Mouse (Mus musculus) midbrain, embryonic 16.5 days (tissue): ENCODE measurements around the gene Dpf2. TPM values are rescaled to one million over a fixed set of nuclear protein-coding genes. Genes with fewer than 3 reads are reported as not detected.
"Not testable (repeated sequence)": the region's sequence is repeated elsewhere in the genome, so short reads cannot be mapped to it uniquely, and the experiment has no call there.

ENCODE experiments used
- ATAC-seq: fragments of 200-750 bp; cut with Nextera tagmentation; 2 replicates; pipeline ENCODE4 v1.8.0; 2017; ENCODE audit warnings: moderate TSS enrichment
- H3K27ac ChIP-seq: fragments of 300-500 bp; sonication (generic); 2 replicates; pipeline ENCODE4 v1.5.1; 2014; ENCODE audit warnings: mild to moderate bottlenecking, low read length, mixed read lengths
- H3K27me3 ChIP-seq: fragments of 300-500 bp; sonication (generic); 2 replicates; pipeline ENCODE4 v1.6.1; 2014; ENCODE audit warnings: low read depth, low read length, mixed read lengths; ENCODE audit not compliant: control insufficient read depth, insufficient read depth
- H3K36me3 ChIP-seq: fragments of 300-500 bp; sonication (generic); 2 replicates; pipeline ENCODE4 v1.6.1; 2014; ENCODE audit warnings: mild to moderate bottlenecking, low read length, moderate library complexity, mixed read lengths; ENCODE audit not compliant: control insufficient read depth, insufficient read depth
- H3K4me1 ChIP-seq: fragments of 300-500 bp; sonication (generic); 2 replicates; pipeline ENCODE4 v1.6.1; 2014; ENCODE audit warnings: mild to moderate bottlenecking, low read length, mixed read lengths; ENCODE audit not compliant: control insufficient read depth, insufficient read depth
- H3K4me2 ChIP-seq: fragments of 300-500 bp; sonication (generic); 2 replicates; pipeline ENCODE4 v1.6.1; 2014; ENCODE audit warnings: mild to moderate bottlenecking, low read length, mixed read lengths
- H3K4me3 ChIP-seq: fragments of 300-500 bp; sonication (generic); 2 replicates; pipeline ENCODE4 v1.5.1; 2014; ENCODE audit warnings: low read depth, mild to moderate bottlenecking, low read length, moderate library complexity, mixed read lengths
- H3K9ac ChIP-seq: fragments of 300-500 bp; sonication (generic); 2 replicates; pipeline ENCODE4 v1.6.1; 2014; ENCODE audit warnings: low read depth, low read length, mixed read lengths
- H3K9me3 ChIP-seq: fragments of 300-500 bp; sonication (generic); replicated peaks from 2 replicates; pipeline ENCODE4 v1.6.1; 2014; ENCODE audit warnings: mild to moderate bottlenecking, low read length, mixed read lengths; ENCODE audit not compliant: control insufficient read depth, poor library complexity, severe bottlenecking
- WGBS: fragments of 180-500 bp; shearing (Covaris S2); extraction: QIAGEN DNeasy Blood & Tissue Kit; methylation state at CpG from one replicate; pipeline ENCODE4 v1.1.7; 2014; 5-methylcytosine and 5-hydroxymethylcytosine counted together
- polyA plus RNA-seq: library from polyadenylated mRNA; unstranded; fragments of >200 nt; fragmentation: Nextera tagmentation; extraction: Ambion mirVana; gene quantifications from 2 replicates; pipeline ENCODE4 v1.2.1, GENCODE M21; 2015

Dpf2 gene
- polyA plus RNA-seq, 1 experiment from 2014 or later, result 105 TPM

GRCm38 (mm10) chr19:5892262-5892661 is 20.5 kb downstream of the Dpf2 start:
- Histone ChIP-seq H3K4me2 (no peak overlapping the region), H3K9ac (no peak overlapping the region), H3K36me3 (peaks cover 13% of the 10 kb centered on the region; the same call in 1 of the 2 replicates), H3K9me3 (no peaks in the 10 kb centered on the region), H3K27me3 (no peaks in the 10 kb centered on the region), H3K4me3 (no peak overlapping the region), H3K4me1 (peaks cover 25% of the 10 kb centered on the region), H3K27ac (no peak overlapping the region)
- 96% methylated on average over 7 of the region's 7 CpGs for WGBS
- no peak for ATAC-seq

- Histone ChIP-seq H3K27me3 (no peaks in the 10 kb centered on the region), H3K9ac (no peak overlapping the region), H3K9me3 (no peaks in the 10 kb centered on the region), H3K4me3 (no peak overlapping the region), H3K4me1 (peaks cover 25% of the 10 kb centered on the region), H3K4me2 (no peak overlapping the region), H3K36me3 (peaks cover 9% of the 10 kb centered on the region; the same call in 1 of the 2 replicates), H3K27ac (no peak overlapping the region)
- ATAC-seq, result no peak
- 92% methylated on average over 12 of the region's 12 CpGs for WGBS
Measured at GRCm38 (mm10) chr19:5891521-5892258, 21.1 kb downstream of the Dpf2 start.

DNA sequence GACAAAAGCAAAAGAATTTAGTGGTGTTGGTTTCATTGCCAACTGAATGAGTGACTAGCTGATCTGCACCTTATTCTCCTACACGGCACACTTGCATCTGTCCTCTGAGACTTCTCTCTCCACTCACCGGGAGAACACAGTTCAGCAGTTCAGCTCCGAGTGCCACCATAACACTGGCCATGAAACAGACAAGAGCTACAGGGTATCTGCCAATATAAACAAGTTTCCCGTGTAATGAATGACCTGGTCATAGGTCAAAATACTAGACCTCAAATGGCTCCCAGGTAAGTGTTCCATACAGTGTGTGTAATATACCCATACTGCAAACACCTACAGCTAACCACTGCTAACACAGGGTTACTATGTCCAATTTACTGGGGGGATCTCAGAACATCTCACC is 23.6 kb downstream of the Dpf2 start:
- no peak overlapping the region for H3K9ac ChIP-seq
- H3K9me3 ChIP-seq, result no peaks in the 10 kb centered on the region
- no peak for ATAC-seq
- H3K36me3 ChIP-seq, result peaks cover 7% of the 10 kb centered on the region; the same call in 1 of the 2 replicates
- H3K27ac ChIP-seq, result no peak overlapping the region
- H3K4me2 ChIP-seq, result no peak overlapping the region
- 73% methylated on average over 4 of the region's 4 CpGs for WGBS
- H3K4me1 ChIP-seq, result peaks cover 20% of the 10 kb centered on the region
- H3K4me3 ChIP-seq, result no peak overlapping the region
- H3K27me3 ChIP-seq, result no peaks in the 10 kb centered on the region

DNA sequence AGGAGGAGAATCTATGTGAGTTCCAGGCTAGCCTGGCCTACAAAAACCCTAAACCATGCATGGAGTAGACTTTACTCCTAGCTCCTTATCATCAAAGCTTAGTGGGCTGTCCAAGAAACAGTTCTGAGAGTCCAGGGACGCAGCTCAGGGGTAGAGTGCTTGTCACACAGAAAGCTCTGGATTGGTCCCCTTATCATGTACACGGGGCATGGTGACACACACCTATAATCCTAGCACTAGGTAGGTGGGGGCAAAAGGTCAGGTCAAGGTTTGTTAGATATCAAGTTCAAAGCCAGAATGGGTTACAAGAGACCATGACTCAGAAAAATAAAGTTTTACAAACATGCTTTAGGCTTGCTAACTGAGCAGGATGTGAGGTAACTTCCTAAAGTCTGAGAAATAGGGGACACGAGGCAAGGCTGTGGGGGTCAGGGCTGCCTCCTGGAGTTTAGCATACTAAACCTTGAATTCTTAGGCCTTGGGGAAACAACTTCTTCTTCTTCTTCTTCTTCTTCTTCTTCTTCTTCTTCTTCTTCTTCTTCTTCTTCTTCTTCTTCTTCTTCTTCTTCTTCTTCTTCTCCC is 25.5 kb downstream of the Dpf2 start:
- no peak for ATAC-seq
- no peak overlapping the region for H3K4me3 ChIP-seq
- H3K27ac ChIP-seq, result no peak overlapping the region
- H3K9me3 ChIP-seq, result no peaks in the 10 kb centered on the region
- H3K36me3 ChIP-seq, result peaks cover 7% of the 10 kb centered on the region; the same call in 1 of the 2 replicates
- H3K27me3 ChIP-seq, result no peaks in the 10 kb centered on the region
- no peak overlapping the region for H3K4me2 ChIP-seq
- 87% methylated on average over 3 of the region's 3 CpGs for WGBS
- peaks cover 10% of the 10 kb centered on the region for H3K4me1 ChIP-seq
- no peak overlapping the region for H3K9ac ChIP-seq

DNA sequence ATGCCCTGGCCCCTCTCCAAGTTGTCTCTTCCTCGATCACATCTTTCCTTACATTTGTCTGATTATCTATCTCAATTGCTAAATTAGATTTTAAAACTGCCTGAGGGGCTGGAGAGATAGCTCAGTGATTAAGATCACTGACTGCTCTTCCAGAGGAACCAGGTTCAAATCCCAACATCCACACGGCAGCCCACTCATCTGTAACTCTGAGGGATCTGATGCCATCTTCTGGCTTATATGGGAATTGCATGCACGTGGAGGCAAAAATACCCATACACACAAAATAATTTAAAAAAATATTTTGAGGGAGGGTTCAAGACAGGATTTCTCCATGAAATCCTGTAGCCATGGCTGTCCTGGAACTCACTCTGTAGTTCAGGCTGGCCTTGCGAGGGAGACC is 27.0 kb downstream of the Dpf2 start:
- no peaks in the 10 kb centered on the region for H3K9me3 ChIP-seq
- H3K36me3 ChIP-seq, result no peaks in the 10 kb centered on the region
- H3K27me3 ChIP-seq, result no peaks in the 10 kb centered on the region
- no peak overlapping the region for H3K4me3 ChIP-seq
- peaks cover 2% of the 10 kb centered on the region; the same call in 1 of the 2 replicates for H3K4me1 ChIP-seq
- 57% methylated on average over 4 of the region's 4 CpGs for WGBS
- no peak for ATAC-seq
- no peak overlapping the region for H3K4me2 ChIP-seq
- H3K9ac ChIP-seq, result no peak overlapping the region
- H3K27ac ChIP-seq, result no peak overlapping the region

GRCm38 (mm10) chr19:5883935-5884334 is 28.9 kb downstream of the Dpf2 start:
- 79% methylated on average over 1 of the region's 1 CpGs for WGBS

DNA sequence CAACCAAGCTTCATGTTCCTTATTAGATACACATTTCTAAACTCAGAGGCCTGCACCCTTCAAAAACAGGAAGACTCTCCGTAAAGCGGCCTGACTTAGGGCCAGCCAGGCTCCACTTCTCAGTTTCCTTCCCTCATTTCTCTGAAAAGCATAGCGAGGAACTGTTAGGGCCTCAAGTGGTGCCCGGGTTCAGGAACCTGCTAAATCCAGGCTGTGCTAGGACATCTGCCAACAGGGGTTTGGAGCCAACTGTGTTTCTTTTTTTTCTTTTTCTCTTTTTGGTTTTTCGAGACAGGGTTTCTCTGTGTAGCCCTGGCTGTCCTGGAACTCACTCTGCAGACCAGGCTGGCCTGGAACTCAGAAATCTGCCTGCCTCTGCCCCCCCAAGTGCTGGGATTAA is 30.7 kb downstream of the Dpf2 start:
- H3K27ac ChIP-seq, ATAC-seq, H3K27me3 ChIP-seq, H3K4me1 ChIP-seq, H3K9ac ChIP-seq, H3K36me3 ChIP-seq, H3K4me3 ChIP-seq, H3K4me2 ChIP-seq, H3K9me3 ChIP-seq: not testable (repeated sequence)
- WGBS, result 83% methylated on average over 5 of the region's 5 CpGs

More at GRCm38 (mm10) chr19:5883935-5884334, 28.9 kb downstream of the Dpf2 start:
- Histone ChIP-seq H3K9ac (no peak overlapping the region), H3K36me3 (no peaks in the 10 kb centered on the region), H3K4me1 (no peaks in the 10 kb centered on the region), H3K9me3 (no peaks in the 10 kb centered on the region), H3K4me2 (no peak overlapping the region), H3K27me3 (no peaks in the 10 kb centered on the region), H3K27ac (no peak overlapping the region), H3K4me3 (no peak overlapping the region)
- ATAC-seq, result no peak

- Histone ChIP-seq H3K36me3 (no peaks in the 10 kb centered on the region), H3K27ac (no peak overlapping the region), H3K4me3 (no peak overlapping the region), H3K9me3 (no peaks in the 10 kb centered on the region), H3K27me3 (no peaks in the 10 kb centered on the region), H3K4me2 (no peak overlapping the region), H3K4me1 (no peaks in the 10 kb centered on the region), H3K9ac (no peak overlapping the region)
- ATAC-seq, result no peak
- 96% methylated on average over 6 of the region's 6 CpGs for WGBS
Measured at GRCm38 (mm10) chr19:5881155-5881554, 31.7 kb downstream of the Dpf2 start.

- Histone ChIP-seq H3K27ac (no peak overlapping the region), H3K4me3 (no peak overlapping the region), H3K4me2 (no peak overlapping the region), H3K9me3 (no peaks in the 10 kb centered on the region), H3K4me1 (peaks cover 3% of the 10 kb centered on the region; the same call in 1 of the 2 replicates), H3K27me3 (no peaks in the 10 kb centered on the region), H3K36me3 (no peaks in the 10 kb centered on the region), H3K9ac (no peak overlapping the region)
- no peak for ATAC-seq
- WGBS, result 95% methylated on average over 7 of the region's 7 CpGs
Measured at GRCm38 (mm10) chr19:5879735-5880134, 33.1 kb downstream of the Dpf2 start.
